Mouse (Mus musculus) ES-Bruce4 (cell line): ENCODE data around the gene Spred2.

Experiments
- CTCF ChIP-seq: IDR thresholded peaks from one replicate; pipeline ENCODE4 v1.8.1; 2011; ENCODE audit warnings: low read depth, low read length
- EP300 ChIP-seq: IDR thresholded peaks from 2 replicates; pipeline ENCODE4 v1.6.1; 2011; ENCODE audit warnings: low read depth, low read length; ENCODE audit not compliant: insufficient read depth

DNA sequence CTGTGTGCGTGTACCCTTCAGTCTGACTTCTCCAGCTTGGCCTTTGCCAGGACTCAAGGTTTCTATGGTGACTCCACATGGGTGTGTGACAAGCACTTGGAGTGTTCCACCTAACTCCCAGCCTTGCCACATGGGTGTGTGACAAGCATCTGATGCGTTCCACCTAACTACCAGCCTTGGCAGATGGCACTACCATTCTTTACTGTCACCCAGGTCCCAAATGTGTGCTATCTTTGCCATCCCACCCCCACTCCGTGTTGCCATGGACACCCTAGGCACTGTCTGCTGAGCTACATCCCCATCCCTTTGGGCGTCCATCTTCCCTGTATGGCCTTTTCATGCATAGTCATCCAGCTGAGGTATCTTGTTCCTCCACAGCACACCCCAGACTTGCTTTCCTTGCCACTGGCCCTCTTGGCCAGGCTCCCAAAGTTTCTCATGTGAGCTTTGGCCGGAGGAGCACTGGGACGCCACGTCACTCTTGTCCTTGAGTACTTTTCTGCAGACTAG lies 23.5 kb downstream of the Spred2 start:
- TF ChIP-seq CTCF (no peak), EP300 (no peak)
